Mouse (Mus musculus): ENCODE measurements around the gene Ackr3.

The Ackr3 gene

DNA sequence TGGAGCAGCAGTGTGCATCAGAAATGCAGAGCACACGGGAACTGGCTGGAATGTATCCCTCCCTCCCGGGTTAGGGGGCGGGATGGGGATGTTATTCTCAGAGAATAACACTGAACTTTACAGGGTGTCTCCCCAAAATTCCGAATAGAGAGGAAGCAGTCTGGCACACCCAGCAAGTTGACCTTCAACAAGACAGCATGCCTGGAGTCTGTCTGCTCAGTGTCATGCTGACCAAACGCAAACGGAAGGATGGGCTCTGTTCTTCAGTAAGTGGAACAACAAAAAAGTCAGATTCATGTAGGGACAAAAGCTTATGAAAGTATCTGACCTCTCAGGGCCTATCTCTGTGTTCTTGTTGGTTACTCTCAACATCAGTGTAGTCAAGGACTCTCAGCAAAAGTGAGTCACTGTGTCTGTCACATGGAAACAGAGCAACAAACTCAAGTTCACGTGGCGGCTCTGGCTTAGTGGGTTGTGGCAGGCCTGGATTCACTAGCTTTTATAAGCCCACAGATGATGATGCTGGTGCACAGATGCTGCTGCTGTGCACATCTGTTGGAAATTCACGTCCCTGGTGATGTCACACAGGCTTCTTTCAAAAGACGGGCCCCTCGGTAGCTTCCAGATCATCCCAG, 54.6 kb downstream of the Ackr3 start:
- DNase-seq (ENCODE audit: low spot score in 2 of 2): no peak

- no peak for DNase-seq (ENCODE audit: low spot score in 2 of 2)
Measured at GRCm38 (mm10) chr1:90260704-90261581, 57.2 kb downstream of the Ackr3 start.

GRCm38 (mm10) chr1:90262380-90262779, 58.6 kb downstream of the Ackr3 start:
- no peak for DNase-seq (ENCODE audit: low spot score in 2 of 2)

Measured in frontal cortex, postnatal 10 days (tissue).